Mouse (Mus musculus) telencephalon, adult 2 months (tissue): ENCODE data around the gene 1700022I11Rik.

Source experiments
- DNase-seq: peaks from one replicate; pipeline ENCODE4 v3.0.0-alpha.2; 2011; ENCODE audit warnings: low read depth, low spot score

The 1700022I11Rik gene

DNA sequence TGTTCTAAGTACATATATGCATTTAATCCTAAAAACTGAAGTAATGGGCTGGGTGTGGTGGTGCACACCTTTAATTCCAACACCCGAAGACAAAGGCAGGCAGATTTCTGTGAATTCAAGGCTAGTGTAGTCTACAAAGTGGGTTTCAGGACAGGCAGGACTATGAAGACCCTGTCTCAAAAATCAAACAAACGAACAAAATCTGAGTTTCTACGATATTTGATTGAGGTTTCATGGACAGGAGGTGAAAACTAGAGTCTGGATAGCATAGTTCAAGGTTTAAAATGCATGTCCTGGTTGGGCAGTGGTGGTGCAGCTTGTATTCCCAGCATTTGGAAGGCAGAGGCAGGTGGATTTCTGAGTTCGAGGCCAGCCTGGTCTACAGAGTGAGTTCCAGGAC, at the start of gene 1700022I11Rik:
1700022I11Rik (plus strand) TSS at position 301 of the 400 bp plus-strand sequence.
- no peak for DNase-seq

DNA sequence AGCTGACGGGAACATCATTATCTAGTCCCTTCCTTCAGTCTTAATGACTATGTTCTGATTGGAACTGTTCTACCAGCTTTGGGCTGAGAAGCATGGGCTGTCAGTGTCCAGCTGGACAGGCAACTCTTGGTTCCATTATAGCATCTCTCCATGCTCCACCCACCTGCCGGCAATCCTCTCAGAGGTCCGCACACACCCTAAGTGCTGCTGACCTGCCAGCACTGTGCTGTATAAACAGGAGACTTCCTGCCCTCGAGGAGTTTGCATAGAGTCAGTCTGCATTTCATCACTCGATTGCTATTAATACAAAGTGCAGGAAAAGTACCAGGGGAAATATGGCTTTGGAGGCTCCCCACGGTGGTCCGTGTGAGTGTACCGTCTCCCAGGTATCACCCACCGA, 48.7 kb upstream of the 1700022I11Rik start:
- no peak for DNase-seq

DNA sequence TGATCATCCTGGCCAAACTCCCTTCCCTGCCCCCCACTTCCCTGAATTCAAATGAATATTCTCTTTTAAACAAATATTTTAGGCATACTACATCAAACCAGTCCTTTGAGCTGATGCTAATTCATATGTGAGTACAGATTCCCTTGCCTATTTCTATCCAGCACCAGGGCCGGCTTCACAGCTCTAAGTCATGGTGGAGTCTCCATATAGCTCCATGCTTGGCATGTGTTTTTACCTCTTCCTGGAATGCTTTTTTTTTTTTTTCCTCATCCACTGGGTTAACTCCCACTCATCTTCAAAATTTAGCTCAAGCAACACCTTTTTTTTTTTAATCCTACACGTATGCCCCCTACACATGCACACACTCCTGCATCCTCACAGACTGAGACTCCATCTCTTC, 47.9 kb upstream of the 1700022I11Rik start:
- DNase-seq, result peak; percentile 92

DNA sequence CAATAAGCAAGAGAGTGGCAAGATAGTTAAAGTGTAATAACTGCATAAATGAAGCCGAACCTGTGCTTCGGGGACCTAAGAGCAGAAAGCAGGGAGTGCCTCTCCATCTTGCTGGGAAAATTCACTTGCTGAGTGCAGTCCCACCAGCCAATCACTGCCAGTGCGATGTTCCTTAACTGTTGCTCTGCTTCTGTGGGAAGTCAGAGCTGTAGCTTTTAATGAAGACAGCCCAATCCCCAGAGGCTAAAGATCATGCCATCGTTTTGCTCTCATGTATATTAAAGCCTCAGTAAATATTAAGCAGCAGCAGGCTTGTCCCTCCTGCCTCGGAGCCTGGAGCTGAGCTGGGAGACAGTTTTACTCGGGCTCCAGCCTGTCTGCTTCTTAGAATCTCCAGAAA, 47.3 kb upstream of the 1700022I11Rik start:
- DNase-seq, result no peak

DNA sequence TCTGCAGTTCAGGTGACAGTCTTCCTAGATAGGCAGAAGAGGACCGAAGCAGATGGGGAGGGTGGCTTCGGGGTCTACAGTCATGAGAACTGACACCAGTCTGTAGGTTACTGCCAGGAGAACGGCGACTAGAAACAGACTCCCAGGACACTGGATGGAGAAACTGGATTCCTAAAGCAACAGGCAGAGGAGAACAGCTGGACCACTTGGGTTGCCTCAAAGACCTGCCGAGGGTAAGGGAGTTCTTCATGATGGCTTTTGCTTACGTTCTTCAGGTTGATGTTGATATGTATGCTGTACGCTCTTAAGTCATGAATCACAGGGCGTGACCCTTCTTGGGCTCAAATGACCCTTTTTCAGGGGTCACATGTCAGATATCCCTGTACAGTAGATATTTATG, 46.9 kb upstream of the 1700022I11Rik start:
- DNase-seq, result no peak

DNA sequence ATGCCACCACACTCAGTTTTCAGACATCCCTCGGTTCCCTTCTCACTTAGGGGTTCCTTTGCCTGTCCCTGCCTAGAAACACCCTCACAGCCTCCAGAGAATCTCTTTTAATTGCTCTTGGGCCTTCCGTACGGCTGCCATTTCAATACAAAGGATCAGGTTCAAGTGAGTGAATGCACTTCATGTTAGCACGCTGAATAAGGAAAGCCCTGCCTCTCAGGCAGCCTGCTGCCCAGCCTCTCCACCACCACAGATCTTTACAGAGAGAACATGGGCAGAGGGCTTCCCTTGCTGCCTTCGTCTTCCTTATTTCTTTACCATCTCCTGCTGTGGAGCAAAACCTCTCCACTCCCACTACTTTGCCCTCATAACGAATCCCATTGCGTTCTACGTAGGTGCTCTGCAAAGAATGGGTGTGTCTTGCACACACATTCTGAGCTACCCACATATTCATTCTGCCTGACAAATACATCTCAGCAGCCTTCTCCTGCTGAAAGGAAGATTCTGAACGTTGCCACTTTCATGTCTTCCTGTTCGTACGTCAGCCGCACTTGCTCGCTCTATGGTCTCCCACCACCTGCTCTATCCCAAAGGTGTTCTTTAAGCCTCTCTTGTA, 45.2 kb upstream of the 1700022I11Rik start:
- DNase-seq, result no peak

DNA sequence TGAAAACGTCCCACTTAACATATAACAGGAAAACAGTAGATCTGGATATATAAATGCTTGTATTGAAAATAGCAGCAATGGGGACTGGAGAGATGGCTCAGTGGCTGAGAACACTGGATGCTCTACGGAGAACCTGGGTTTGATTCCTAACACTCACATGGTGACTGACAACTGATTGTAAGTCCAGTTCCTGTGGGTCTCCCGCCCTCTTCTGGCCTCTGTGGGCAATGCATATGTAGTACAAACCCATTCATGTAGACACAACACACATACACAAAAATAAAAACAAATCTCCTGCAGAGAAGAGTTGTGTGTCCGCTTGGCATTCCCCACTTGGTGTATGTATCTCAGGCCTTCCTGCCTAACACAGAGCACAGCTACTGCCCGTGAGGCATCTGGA, 41.2 kb upstream of the 1700022I11Rik start:
- no peak for DNase-seq

DNA sequence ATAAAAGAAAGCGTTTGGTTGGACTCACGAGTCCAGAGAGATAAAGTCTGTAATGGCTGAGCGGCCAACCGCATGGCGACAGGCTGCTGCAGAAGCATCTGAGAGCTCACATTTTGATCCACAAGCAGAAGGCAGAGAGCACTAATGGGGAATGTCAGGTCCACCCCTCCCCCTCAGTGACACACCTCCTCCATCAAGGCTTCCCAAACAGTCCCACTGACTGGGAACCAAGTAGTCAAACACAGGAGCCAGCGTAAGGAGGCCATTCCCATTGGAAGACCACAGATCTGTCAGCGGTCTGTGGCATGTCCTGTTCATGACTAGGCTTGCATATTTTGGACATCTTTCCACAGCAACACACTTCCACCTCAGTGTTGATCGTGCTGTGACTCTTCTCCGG, 40.5 kb upstream of the 1700022I11Rik start:
- DNase-seq, result no peak

DNA sequence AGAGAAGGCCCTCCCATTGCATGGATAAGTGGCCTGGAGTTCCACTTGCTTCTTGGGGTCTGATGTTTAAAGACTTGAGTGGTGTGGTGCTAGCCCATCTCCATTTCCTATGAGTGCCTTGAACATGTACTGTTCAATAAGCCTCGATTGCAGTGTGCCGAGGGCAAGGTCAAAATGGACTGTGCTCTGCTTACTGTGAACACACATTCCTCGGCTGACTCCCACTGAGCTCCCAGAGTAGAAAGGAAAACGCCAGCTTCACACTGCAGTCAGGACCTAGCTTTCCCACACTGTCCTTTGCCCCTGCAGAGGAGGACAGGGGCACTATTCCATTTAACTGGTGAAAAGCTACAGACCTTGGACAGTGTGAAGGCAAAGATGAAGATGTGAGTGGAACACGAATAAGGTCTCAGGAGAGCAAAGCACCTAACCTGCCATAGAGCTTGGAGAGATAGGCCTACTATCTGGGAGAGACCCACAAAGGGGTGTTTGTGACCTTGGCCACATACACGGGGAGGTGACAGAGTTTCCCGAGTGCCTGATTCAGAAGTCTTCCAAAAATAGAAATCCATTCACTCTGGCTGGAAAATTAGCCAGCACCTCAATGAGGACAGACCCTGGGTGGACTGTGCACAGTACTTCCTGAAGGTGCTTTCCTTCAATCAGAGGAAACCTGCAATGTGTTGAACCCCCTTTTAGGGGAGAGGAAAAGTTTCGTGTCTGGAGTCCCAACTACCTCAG, 37.0 kb upstream of the 1700022I11Rik start:
- no peak for DNase-seq

DNA sequence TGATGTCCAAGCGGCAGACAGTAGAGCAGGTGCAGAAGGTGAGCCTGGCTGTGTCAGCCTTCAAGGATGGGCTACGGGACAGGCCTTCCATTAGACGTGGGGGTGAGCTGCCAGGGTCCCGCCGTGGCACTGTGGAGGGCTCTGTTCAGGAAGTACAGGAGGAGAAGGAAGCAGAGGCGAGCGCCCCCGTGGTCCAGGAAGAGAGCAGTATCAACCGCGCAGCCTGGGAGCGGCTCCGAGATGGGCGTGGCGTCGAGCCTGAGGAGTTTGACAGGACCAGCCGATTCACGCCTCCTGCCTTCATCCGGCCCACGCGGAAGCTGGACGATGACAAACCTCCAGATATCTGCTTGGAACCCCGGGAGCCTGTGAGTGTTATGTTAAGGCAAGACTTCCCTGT, 35.8 kb upstream of the 1700022I11Rik start:
- no peak for DNase-seq

DNA sequence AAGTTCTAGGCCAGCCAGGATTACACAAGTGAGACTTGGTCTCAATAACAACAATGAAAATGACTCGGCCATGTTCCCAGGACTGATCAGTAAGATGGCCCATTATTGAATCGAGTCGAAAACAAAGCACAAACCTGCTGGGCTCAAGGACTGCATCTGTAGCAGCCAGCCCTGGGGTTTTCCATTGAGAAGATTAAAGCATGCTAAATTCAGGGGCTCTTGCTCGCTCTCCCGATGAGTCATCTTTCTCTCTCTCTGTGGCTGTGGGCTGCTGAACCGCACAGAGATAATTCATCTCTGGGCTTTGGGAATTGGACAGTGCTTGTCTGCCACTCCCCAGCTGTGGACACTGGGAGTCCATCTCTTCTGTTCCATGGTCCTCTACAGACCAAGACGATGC, 28.0 kb upstream of the 1700022I11Rik start:
- DNase-seq, result no peak

DNA sequence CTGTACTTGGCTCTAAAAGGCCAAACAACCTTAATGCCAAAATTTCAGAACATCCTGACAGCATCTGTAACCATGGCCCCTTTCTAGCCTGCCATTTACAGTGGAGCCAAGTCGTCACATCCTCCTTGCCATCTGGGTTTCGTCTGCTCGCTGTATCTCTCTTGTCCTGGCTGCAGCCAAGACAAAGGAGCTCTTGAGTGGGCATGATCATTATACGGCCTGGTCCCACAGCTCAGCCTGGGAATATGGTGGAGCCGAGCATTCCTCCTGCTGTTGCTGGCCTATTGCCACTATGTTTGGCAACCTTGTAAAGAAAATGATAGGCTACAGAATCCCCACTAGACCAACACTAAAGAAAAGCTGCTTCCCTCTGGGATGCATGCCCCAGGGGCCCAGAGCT, 26.1 kb upstream of the 1700022I11Rik start:
- DNase-seq, result no peak

DNA sequence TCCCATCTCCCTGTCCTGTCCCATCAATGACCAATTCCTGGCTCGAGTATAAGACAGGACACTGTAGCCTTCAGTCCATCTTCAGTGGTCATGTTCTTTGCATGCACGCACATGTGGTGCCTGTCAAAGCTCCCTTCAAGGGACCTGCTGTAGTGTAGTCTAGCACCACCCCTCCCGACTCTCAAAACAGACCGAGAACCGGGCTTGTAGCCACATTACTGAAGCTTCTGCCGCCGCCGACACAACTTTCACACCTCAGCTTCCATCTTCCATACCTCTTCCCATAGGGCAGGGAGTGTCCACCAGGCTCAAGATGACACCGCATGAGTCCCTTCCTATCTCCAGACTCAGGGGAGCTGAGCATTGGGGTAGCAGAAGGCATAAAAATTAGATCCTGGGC, 25.2 kb upstream of the 1700022I11Rik start:
- no peak for DNase-seq

DNA sequence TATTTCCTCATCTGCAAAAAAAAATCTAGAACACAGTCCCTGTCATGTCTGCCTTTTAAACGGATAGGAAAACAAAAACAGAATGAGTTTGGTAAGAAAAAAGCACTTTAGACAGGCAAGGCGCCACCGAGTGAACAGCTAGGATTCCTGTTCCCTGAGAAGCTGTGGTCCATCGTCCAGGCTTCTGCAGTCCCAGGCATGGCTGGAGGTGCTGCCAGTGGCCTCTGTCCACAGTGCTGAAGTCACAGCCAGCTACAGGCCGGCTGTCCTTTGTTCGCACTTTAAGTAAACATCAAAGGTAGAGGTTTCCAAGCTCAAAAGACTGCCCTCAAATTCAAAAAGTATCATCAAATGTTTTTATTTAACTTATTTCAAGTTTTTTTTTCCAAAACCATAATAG, 24.4 kb upstream of the 1700022I11Rik start:
- no peak for DNase-seq

DNA sequence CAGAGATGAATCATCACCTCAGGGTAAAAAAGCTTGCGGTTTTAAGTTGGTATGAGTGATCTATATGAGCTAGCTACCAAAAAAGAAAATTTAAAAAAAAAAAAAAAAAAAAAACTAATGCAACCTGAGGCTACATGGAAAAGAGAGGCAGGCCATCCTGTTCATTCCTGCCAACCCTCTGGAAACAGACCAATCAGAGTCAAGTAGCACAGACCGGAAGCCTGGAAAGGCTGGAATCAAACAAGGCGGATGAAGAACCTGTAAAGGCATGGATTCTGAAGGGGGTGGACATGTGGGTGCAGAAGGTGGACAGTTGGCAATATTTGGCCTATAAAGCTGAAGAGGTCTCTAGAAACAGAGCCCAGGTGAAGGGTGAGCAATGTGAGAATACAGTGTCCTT, 24.0 kb upstream of the 1700022I11Rik start:
- no peak for DNase-seq

DNA sequence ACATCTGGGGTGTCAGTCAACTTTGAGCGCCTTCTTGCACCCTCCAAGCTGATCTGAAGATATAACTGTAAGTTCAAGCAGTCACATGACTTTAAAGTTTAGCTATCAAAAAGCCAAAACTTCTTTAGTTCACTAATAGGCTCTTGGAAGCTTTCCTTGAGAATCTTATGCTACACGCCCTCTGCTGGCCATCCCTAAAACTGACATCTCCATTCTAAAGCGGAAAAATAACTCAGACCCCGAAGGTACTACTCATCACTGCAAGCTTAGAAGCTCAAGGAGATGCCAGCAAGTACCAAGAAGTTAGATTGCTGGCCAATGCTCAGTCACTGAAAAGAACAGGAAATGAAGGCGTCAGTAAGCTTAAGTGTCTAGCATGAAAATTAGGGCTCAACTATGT, 23.5 kb upstream of the 1700022I11Rik start:
- no peak for DNase-seq

DNA sequence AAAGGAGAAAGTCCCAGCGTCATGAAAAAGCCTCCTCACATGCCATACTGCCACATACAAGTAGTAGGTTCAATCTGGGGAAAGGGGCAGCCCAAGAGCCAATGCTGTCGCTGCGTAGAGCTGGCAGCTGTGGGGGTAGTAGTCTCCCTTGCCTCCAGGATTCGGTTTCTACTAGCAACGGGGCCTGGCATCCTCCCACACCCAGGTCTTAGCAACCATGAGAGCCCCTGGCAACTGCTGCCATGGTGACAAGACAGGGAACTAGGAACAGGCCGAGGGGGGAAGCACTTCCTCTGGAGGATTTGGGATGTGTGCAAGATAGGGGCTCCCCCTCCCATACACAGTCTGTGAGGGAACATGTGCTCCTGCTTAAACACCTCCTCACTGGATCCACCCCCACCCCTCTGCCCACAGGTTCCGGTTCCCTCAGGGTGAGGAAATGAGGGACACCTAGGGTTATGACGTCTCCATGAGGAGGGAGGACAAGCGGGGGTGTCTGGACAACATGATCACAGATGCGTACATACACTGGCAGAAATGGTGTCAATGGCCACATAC, 22.6 kb upstream of the 1700022I11Rik start:
- peak; percentile 98 for DNase-seq

DNA sequence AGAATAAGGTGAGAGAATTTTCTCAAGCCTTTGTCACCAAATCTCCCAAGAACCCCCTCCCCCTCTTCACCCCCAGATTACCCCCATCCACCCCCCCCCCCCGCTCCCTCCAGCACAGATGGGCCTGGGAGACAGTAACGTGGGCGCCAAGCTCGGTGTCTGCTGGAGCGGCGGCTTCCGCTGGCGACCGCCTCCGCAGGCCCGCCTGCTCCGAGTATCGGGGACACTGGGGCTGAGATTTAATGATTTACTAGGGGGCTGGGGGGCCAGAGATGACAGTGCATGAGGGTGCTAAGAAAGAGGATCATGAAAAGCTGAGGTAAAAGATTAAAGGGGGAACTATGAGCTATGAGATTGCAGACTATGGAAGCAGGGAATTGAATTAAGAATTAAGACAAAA, 20.9 kb upstream of the 1700022I11Rik start:
- DNase-seq, result no peak

DNA sequence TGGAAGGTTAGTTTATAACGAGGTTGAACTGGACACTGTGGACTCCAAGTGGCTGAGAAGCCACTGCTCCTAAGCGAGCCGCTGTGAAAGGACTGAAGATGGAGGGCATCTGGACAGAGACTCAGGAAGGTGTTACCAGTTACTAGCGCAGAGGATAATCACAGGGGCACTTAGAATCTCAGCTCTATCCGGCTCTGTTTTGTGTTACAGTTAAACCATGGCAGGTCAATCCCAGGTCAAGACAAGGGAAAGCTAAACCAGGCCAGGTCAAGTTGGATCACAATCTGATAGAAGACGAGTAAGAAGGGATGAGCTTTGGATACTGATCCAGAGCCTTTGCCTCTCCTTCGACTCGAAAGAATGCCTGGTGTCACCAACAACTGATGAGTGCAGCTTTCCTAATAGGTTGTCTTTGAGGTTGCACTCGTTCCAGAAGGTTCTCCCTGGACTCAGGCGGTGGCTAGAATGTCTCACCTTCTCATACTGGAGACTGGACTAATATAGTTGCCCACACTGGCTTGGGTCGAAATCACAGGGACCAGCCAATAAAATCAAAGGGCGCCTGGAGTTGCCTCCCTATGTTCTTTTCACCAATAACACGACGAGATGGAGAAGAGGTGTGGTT, 20.2 kb upstream of the 1700022I11Rik start:
- DNase-seq, result no peak

DNA sequence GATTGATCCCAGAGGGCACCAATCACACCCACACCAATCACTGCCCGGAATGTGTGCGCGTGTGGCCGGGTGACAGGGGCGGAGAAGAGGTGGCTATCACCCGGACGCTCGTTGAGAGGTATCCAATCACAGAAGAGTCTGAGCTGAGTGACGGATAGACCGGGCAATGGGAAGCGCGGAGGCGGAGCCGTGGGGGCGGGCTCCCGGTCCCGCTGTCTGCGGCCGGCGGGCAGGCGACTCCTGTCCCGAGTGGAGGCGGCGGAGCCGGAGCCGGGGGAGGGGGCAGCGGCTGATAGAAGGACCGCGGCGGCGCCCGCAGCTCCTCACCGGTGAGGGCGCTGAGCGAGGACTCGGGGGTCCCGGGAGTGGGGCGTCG, 19.7 kb upstream of the 1700022I11Rik start, which contains the start of gene Dnajb5:
Dnajb5 (plus strand) TSS at position 139 of the 376 bp plus-strand sequence.
- DNase-seq, result peak; percentile 98

DNA sequence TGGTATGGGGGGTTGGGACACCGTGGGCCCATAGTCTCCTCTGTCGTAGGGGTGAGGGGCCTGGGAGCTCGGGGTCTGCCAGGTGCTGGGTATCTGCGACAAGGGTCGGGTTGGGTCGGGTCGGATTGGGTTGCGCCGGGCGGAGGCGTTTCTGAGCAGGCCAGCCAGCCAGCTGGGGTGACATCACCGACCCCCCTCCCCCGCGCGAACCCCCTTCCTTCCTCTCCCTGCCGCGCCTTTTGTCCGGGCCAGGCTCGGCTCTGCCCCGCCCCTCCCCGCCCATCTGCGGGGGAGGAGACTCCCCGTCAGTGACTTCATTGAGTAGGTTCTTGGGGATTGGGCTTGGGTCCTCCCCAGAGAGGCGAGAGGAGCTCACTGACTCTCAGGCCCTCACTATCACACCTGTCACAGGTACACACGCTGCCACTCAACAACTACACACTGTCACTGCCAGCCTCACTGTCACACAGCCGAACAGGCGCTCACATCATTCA, 19.3 kb upstream of the 1700022I11Rik start:
- no peak for DNase-seq
